Mouse (Mus musculus): ENCODE measurements around the gene Xrcc5. TPM values are rescaled to one million over a fixed set of nuclear protein-coding genes. Genes with fewer than 3 reads are reported as not detected.

Xrcc5 gene
- polyA plus RNA-seq, 1 experiment from 2014 or later = 68.2 TPM

DNA sequence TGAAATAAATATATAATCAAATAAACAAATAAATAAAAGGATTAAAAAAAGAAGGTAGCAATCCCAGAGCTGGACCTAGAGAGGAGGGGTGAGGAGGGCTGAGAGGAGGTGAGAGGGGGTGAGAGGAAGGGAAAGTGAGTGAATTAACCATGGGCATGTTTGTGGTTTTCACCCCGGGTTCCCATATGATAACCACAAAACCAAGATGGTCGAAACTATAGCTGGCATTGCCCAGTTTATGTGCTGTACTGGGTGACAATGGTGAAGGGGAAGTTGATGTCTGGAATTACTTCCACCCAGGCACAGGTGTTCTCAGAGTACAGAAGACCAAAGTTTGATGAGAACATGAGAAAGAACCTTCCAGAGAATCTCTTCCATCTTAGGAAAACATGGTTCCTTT lies 52.2 kb downstream of the Xrcc5 start:
- 88% methylated on average over 2 of the region's 2 CpGs for WGBS

DNA sequence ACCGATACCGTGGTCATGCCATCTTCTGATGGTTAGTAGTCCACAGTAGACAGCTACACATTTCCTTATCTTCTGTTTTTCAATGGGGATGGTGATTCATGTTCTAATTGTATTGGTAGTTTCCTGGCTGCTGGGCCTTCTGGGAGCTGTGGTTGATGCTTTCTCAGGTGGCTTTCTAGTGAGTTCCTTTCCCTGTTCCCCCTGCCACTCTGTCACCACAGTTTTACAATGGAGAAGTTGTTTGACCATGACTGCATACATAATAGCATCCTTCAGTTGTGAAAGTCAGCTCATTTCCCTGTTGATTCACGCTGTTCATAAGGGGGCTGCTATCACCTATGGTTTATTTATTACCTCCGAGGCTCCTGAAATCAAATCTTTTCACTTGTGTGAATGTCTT lies 53.6 kb downstream of the Xrcc5 start:
- H3K27ac ChIP-seq = no peak overlapping the region
- H3K4me3 ChIP-seq (replicated peaks) = no peak overlapping the region
- H3K9me3 ChIP-seq = no peaks in the 10 kb centered on the region
- no peaks in the 10 kb centered on the region for H3K27me3 ChIP-seq
- peaks cover 59% of the 10 kb centered on the region for H3K36me3 ChIP-seq
- no peak overlapping the region for H3K4me2 ChIP-seq
- H3K4me1 ChIP-seq (replicated peaks) = no peaks in the 10 kb centered on the region
- H3K9ac ChIP-seq (replicated peaks) = no peak overlapping the region
- 95% methylated on average over 4 of the region's 4 CpGs for WGBS
- ATAC-seq (ENCODE audit: insufficient number of reproducible peaks, insufficient read depth, low FRiP score, low TSS enrichment, low read depth) = no peak

More for the DNA sequence above, 52.2 kb downstream of the Xrcc5 start:
- Histone ChIP-seq H3K4me3 (replicated peaks) (no peak overlapping the region), H3K4me2 (no peak overlapping the region), H3K9ac (replicated peaks) (no peak overlapping the region), H3K9me3 (no peaks in the 10 kb centered on the region), H3K27ac (no peak overlapping the region), H3K4me1 (replicated peaks) (no peaks in the 10 kb centered on the region), H3K36me3 (peaks cover 63% of the 10 kb centered on the region), H3K27me3 (no peaks in the 10 kb centered on the region)
- no peak for ATAC-seq (ENCODE audit: insufficient number of reproducible peaks, insufficient read depth, low FRiP score, low TSS enrichment, low read depth)

DNA sequence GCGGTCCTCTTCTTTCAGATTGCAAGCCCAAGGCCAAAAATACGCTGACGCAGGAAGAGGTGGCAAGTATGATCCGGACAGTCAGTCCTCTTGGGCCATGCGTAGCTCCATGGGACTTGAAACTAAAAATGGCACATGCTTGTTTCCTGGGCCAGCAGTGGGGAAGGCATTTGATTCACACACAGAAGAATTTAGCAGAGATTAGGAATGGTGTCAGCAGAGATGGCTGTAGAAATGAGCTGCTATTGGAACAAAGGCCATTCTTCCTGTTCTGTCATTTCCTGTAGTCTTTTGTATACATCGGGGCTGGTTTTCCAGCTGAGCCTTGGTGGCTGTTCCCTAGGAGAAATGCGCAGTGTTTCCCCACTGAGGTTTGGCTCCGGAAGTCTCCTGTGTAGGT lies 57.4 kb downstream of the Xrcc5 start:
- no peaks in the 10 kb centered on the region for H3K4me1 ChIP-seq (replicated peaks)
- no peak overlapping the region for H3K27ac ChIP-seq
- ATAC-seq (ENCODE audit: insufficient number of reproducible peaks, insufficient read depth, low FRiP score, low TSS enrichment, low read depth) = no peak
- no peak overlapping the region for H3K4me2 ChIP-seq
- WGBS = 88% methylated on average over 8 of the region's 8 CpGs
- no peaks in the 10 kb centered on the region for H3K27me3 ChIP-seq
- H3K9ac ChIP-seq (replicated peaks) = no peak overlapping the region
- H3K4me3 ChIP-seq (replicated peaks) = no peak overlapping the region
- H3K36me3 ChIP-seq = peaks cover 37% of the 10 kb centered on the region
- no peaks in the 10 kb centered on the region for H3K9me3 ChIP-seq

DNA sequence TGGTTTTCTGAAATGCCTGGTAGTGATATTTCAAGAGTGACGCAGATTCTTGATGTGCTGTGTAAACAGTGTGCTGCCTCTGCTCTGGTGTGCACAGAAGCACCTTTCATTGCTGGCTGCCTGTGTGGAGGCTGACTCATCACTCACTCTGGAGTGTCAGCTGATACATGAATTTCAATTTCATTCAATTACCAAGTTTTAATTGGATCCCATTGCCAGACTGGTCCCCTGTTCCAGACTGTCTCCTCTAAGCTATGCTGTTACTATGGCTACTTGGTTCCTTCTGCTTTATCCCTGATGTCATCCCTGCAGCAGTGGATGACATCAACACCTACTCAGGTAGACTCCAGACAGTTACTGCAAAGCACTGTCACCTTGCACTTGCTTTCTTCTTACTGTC lies 65.3 kb downstream of the Xrcc5 start:
- no peak overlapping the region for H3K27ac ChIP-seq
- no peaks in the 10 kb centered on the region for H3K9me3 ChIP-seq
- H3K4me2 ChIP-seq = no peak overlapping the region
- no peak for ATAC-seq (ENCODE audit: insufficient number of reproducible peaks, insufficient read depth, low FRiP score, low TSS enrichment, low read depth)
- H3K9ac ChIP-seq (replicated peaks) = no peak overlapping the region
- H3K27me3 ChIP-seq = no peaks in the 10 kb centered on the region
- H3K4me3 ChIP-seq (replicated peaks) = no peak overlapping the region
- H3K4me1 ChIP-seq (replicated peaks) = 0 out of 2 replicates have a peak, but pooled peaks cover 7% of the 10 kb centered on the region
- WGBS = 91% methylated on average over 1 of the region's 1 CpGs
- H3K36me3 ChIP-seq = peaks cover 32% of the 10 kb centered on the region

DNA sequence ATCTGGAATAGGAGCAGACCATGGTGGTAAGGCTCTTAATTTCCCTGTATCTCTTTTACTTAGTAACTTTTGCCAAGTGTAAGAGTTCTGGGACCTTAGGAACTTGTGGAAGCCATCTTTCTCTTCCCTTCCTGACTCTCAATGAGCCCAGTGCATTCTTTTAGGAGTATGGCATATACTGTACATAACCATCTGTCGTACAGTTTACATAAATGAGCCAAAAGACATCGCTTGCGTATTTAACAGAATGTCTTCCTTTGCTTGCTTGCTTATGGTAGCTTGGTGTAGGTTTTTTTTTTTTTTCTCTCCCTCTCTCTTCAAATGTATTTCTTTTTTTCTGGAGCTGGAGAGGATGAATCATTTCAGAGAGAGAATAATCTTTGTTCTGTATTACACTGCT lies 65.7 kb downstream of the Xrcc5 start:
- H3K27me3 ChIP-seq = no peaks in the 10 kb centered on the region
- 99% methylated on average over 3 of the region's 3 CpGs for WGBS
- H3K36me3 ChIP-seq = peaks cover 32% of the 10 kb centered on the region
- 0 out of 2 replicates have a peak, but pooled peaks cover 7% of the 10 kb centered on the region for H3K4me1 ChIP-seq (replicated peaks)
- H3K4me2 ChIP-seq = no peak overlapping the region
- H3K9ac ChIP-seq (replicated peaks) = no peak overlapping the region
- H3K27ac ChIP-seq = no peak overlapping the region
- no peak for ATAC-seq (ENCODE audit: insufficient number of reproducible peaks, insufficient read depth, low FRiP score, low TSS enrichment, low read depth)
- H3K4me3 ChIP-seq (replicated peaks) = no peak overlapping the region
- no peaks in the 10 kb centered on the region for H3K9me3 ChIP-seq

DNA sequence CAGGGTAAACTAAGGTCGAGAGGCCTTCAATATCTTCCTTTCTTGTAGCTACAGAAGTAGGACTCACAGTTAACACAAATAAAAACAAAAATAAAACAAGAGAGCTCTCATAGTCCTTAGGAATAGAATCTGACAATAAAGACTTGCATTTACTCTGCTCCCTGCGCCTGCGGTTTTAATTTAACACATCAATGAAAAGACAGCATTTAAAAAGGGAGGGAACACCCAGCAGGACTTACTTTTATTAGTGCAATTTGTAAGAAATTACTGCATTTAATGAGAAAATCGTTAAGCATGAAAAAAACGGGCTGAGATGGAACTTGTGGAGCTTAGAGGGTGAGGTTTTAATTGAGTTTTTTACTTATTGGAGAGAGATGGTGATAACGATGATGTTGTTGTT lies 66.4 kb downstream of the Xrcc5 start:
- ATAC-seq (ENCODE audit: insufficient number of reproducible peaks, insufficient read depth, low FRiP score, low TSS enrichment, low read depth) = no peak
- Histone ChIP-seq H3K27ac (no peak overlapping the region), H3K4me1 (replicated peaks) (0 out of 2 replicates have a peak, but pooled peaks cover 7% of the 10 kb centered on the region), H3K27me3 (no peaks in the 10 kb centered on the region), H3K9ac (replicated peaks) (no peak overlapping the region), H3K4me2 (no peak overlapping the region), H3K4me3 (replicated peaks) (no peak overlapping the region), H3K9me3 (no peaks in the 10 kb centered on the region), H3K36me3 (peaks cover 30% of the 10 kb centered on the region)
- 39% methylated on average over 6 of the region's 6 CpGs for WGBS

DNA sequence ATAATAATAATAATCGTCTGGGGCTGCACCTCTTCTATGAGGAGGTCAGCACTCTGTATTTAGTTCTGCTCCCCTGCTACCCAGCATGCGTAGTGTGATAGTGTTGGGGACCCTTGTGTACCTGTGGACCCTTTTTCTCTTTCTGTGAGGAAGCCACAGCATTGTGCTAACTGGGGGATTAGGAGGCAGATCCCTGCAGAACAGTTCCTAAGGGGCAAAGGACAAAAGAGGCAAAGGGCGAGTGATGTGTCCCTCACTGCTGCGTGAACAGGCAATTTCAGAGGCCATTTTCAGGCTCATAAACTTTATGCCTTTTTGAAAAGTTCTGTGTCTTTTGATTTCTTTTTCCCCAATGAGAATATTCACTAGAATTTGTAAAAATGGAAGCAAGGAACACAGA lies 66.8 kb downstream of the Xrcc5 start:
- Histone ChIP-seq H3K4me1 (replicated peaks) (0 out of 2 replicates have a peak, but pooled peaks cover 7% of the 10 kb centered on the region), H3K4me3 (replicated peaks) (no peak overlapping the region), H3K9ac (replicated peaks) (no peak overlapping the region), H3K27ac (no peak overlapping the region), H3K27me3 (no peaks in the 10 kb centered on the region), H3K36me3 (peaks cover 31% of the 10 kb centered on the region), H3K9me3 (no peaks in the 10 kb centered on the region), H3K4me2 (no peak overlapping the region)
- WGBS = 47% methylated on average over 4 of the region's 4 CpGs
- no peak for ATAC-seq (ENCODE audit: insufficient number of reproducible peaks, insufficient read depth, low FRiP score, low TSS enrichment, low read depth)

DNA sequence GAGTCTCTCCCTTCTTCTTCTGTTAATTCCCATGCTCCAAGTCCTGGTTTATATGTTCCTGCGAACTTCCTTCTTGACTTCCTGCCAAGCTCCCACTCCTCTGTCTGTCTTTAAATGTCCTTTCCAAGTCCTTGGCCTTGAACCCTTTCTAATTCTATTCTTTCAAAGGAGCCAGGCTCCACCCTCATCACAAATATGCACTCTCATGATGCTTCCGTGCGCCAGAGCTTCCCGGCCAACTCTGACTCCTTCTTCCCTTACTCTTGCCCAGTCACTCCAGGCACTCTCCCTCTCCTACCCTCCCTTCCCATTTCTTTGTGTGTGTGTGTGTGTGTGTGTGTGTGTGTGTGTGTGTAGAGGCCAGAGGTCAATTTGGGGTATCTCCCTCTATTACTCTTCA lies 70.9 kb downstream of the Xrcc5 start:
- Histone ChIP-seq H3K4me3 (replicated peaks) (no peak overlapping the region), H3K4me2 (no peak overlapping the region), H3K27me3 (no peaks in the 10 kb centered on the region), H3K9me3 (no peaks in the 10 kb centered on the region), H3K36me3 (peaks cover 23% of the 10 kb centered on the region), H3K9ac (replicated peaks) (no peak overlapping the region), H3K27ac (no peak overlapping the region), H3K4me1 (replicated peaks) (0 out of 2 replicates have a peak, but pooled peaks cover 7% of the 10 kb centered on the region)
- ATAC-seq (ENCODE audit: insufficient number of reproducible peaks, insufficient read depth, low FRiP score, low TSS enrichment, low read depth) = no peak
- 88% methylated on average over 4 of the region's 4 CpGs for WGBS

DNA sequence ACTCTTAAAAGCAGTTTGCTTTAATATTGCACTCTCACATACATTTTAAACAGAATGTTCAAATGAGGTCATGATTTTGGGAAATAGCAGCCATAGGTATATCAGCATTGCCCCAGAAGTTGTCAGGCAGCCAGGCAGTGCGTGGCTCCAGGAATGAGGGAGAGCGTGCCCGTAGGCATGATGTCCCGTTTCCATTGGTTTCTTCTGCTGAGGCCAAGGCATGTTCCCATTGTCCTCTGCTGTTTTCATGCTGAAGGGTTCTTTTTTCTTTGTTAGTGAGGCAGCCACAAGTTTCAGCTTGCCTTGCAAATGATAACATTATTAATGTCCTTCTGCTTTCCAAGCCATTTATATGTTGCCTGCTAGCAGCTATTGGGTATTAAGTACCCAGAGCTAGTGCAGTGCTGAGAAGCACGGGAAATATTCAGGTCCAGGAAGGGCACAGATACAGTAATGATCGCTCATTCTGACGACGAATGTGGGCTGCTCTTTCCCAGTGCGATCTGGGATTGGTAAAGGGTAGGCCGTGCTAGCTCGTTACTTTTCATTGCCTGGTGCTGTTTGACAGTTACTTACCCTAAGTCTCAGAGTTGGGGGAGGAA lies 72.6 kb downstream of the Xrcc5 start:
- no peak overlapping the region for H3K9ac ChIP-seq (replicated peaks)
- H3K27ac ChIP-seq = no peak overlapping the region
- 88% methylated on average over 11 of the region's 11 CpGs for WGBS
- H3K4me3 ChIP-seq (replicated peaks) = no peak overlapping the region
- H3K9me3 ChIP-seq = no peaks in the 10 kb centered on the region
- no peak overlapping the region for H3K4me2 ChIP-seq
- H3K27me3 ChIP-seq = no peaks in the 10 kb centered on the region
- ATAC-seq (ENCODE audit: insufficient number of reproducible peaks, insufficient read depth, low FRiP score, low TSS enrichment, low read depth) = no peak
- no peaks in the 10 kb centered on the region for H3K4me1 ChIP-seq (replicated peaks)
- peaks cover 35% of the 10 kb centered on the region for H3K36me3 ChIP-seq

DNA sequence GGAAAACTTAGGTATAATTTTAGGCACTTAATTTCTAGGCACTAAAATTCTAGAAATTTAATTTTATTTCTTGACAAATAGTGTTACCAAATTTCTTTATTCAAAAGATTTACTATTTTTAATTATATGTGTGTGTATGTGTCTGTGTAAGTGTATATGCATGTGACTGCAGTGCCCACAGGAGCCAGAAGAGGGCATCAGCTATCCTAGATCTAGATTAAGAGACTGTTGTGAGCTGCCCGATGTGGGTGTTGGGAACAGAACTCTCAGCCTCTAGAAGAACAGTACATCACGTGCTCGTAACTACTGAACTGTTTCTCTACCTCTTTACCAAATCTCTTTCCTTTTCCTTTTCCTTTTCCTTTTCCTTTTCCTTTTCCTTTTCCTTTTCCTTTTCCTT lies 73.3 kb downstream of the Xrcc5 start:
- H3K9ac ChIP-seq (replicated peaks) = no peak overlapping the region
- H3K27ac ChIP-seq = no peak overlapping the region
- no peaks in the 10 kb centered on the region for H3K9me3 ChIP-seq
- H3K36me3 ChIP-seq = peaks cover 40% of the 10 kb centered on the region
- WGBS = 97% methylated on average over 3 of the region's 3 CpGs
- no peaks in the 10 kb centered on the region for H3K27me3 ChIP-seq
- no peak overlapping the region for H3K4me3 ChIP-seq (replicated peaks)
- no peak overlapping the region for H3K4me2 ChIP-seq
- no peaks in the 10 kb centered on the region for H3K4me1 ChIP-seq (replicated peaks)
- ATAC-seq (ENCODE audit: insufficient number of reproducible peaks, insufficient read depth, low FRiP score, low TSS enrichment, low read depth) = no peak

DNA sequence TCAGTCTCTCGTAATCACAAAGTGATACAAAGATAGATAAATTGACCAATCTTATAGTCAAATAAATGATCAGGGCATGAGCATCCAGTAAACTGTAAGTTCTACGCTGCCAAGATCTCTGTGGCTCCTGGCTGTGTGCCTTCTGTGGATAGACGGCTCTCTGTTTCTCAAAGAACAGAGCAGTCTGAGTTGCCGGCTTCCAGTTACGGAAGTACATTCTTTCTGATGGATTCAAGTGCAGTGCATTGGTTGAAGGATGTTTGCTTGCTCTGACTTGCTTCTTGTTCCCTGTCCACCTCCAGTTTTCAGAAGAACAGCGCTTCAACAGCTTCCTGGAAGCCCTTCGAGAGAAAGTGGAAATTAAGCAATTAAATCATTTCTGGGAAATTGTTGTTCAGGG lies 75.8 kb downstream of the Xrcc5 start:
- ATAC-seq (ENCODE audit: insufficient number of reproducible peaks, insufficient read depth, low FRiP score, low TSS enrichment, low read depth) = no peak
- H3K36me3 ChIP-seq = peaks cover 65% of the 10 kb centered on the region
- WGBS = 94% methylated on average over 7 of the region's 7 CpGs

DNA sequence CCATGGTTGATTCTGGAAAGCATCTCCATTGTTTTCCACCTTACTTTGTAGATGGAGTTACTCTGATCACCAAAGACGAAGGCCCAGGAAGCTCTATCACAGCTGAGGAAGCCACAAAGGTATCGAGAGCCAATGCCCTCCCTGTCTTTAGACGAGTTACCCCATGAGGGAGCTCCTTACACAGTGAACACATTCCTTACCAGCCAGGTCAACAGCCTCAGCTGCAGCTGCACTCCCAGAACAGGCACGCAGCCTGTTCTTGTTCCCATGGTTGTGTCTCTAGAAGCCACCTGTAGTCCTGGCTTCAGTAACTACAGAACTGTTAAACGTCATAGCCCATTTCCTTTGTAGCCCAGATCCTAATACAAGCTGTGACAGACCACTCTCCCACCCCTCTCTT lies 76.4 kb downstream of the Xrcc5 start:
- Histone ChIP-seq H3K27ac (peak overlapping the region; percentile 62), H3K4me3 (replicated peaks) (no peak overlapping the region), H3K36me3 (peaks cover 67% of the 10 kb centered on the region), H3K9me3 (no peaks in the 10 kb centered on the region), H3K27me3 (no peaks in the 10 kb centered on the region), H3K4me1 (replicated peaks) (no peaks in the 10 kb centered on the region), H3K4me2 (no peak overlapping the region), H3K9ac (replicated peaks) (no peak overlapping the region)
- WGBS = 69% methylated on average over 5 of the region's 5 CpGs
- ATAC-seq (ENCODE audit: insufficient number of reproducible peaks, insufficient read depth, low FRiP score, low TSS enrichment, low read depth) = no peak; the same call in 1 of the 2 replicates

More for the DNA sequence above, 75.8 kb downstream of the Xrcc5 start:
- H3K4me2 ChIP-seq = no peak overlapping the region
- H3K27ac ChIP-seq = no peak overlapping the region
- no peaks in the 10 kb centered on the region for H3K4me1 ChIP-seq (replicated peaks)
- no peaks in the 10 kb centered on the region for H3K9me3 ChIP-seq
- H3K27me3 ChIP-seq = no peaks in the 10 kb centered on the region
- H3K4me3 ChIP-seq (replicated peaks) = no peak overlapping the region
- H3K9ac ChIP-seq (replicated peaks) = no peak overlapping the region
